Mouse (Mus musculus) bone marrow macrophage, adult 2 months (primary cell): ENCODE results near the gene Armh1.

Experiments used
- CTCF ChIP-seq: IDR thresholded peaks from 2 replicates; pipeline ENCODE4 v1.5.1; 2012; ENCODE audit warnings: low read depth, mild to moderate bottlenecking, low read length, moderate library complexity
- POLR2A ChIP-seq: IDR thresholded peaks from 2 replicates; pipeline ENCODE4 v1.6.1; 2012; ENCODE audit warnings: mild to moderate bottlenecking, low read depth, low read length, borderline replicate concordance

GRCm38 (mm10) chr4:117224122-117224521 is 27.8 kb downstream of the Armh1 start:
- TF ChIP-seq POLR2A (no peak), CTCF (no peak)
